Mouse (Mus musculus): ENCODE data around the gene Tmem253.
"Not testable (repeated sequence)": the region's sequence is repeated elsewhere in the genome, so short reads cannot be mapped to it uniquely, and the experiment has no call there.

The Tmem253 gene

DNA sequence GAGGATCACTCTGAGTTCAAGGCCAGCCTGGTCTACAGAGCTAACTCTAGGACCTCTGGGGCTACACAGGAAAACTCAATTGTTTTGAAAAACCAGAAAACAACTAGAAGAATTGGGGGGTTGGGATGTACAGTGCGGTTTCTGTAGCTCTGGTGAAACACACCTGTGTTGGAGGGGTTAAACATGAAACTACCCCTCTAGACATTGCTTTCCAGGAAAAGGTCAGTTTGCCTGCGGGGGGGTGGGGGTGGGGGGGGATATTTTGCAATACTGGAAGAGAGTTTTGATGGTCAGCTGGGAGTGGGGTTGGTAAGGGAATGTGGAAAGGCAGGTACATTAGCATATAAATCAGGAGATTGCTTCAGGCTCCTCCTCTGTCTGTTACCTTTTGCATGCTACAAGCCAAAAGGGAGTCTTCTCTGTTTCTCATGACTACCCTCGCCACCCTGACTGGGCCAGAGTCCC lies 6.8 kb downstream of the Tmem253 start:
- no peak for DNase-seq (ENCODE audit: low spot score)

DNA sequence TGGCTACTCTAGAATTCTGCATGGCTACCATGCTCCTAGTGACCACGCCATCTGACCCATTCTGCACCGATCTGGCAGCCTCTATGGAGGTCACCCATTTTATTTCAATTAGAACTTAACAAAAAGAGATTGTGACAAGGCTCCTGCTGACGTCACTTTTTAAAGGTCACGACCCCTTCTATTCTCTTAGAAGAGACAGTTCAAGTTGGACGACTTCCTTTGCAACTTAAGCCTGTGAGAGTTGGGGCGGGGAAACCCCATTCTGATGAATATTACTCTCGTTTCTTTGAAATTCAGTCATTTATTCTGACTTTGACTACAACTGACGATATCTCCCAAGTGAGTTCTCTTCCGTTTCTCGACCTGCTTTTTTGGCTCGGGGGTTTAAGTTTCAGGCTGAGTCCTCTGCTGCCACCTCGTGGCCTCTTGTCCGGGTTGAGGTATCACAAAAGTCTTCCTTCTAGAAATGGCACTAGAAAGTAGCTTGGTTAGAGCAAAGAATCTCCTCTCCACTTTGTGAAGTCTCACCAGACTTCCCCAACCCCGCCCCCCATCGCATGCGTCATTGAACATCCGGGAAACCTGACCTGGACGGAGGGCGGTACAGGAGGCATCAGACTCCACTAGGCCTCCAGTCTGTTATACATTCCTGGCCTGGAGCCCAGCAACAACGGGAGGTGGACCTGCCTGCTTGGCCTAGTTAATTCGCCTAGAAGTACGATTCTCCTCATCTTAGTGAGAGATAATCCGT lies 7.4 kb downstream of the Tmem253 start:
- DNase-seq (ENCODE audit: low spot score) = peak; percentile 83

DNA sequence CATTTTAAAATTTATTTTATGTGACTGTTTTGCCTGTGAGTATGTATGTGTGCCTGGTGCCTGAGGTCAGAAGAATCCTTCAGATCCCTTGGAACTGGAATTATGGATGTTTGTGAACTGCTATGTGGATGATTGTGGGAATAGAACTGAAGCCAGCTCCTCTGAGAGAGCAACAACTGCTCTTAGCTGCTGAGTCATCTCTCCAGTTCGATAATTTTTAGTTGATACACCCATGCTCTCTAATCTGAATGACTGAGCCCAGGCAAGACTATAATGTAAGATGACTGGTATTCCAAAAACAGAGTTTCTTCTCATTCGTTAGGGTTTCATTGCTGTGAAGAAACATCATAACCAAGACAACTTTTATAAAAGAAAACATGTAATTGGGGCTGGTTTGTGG lies 8.7 kb downstream of the Tmem253 start:
- no peak for DNase-seq (ENCODE audit: low spot score)

DNA sequence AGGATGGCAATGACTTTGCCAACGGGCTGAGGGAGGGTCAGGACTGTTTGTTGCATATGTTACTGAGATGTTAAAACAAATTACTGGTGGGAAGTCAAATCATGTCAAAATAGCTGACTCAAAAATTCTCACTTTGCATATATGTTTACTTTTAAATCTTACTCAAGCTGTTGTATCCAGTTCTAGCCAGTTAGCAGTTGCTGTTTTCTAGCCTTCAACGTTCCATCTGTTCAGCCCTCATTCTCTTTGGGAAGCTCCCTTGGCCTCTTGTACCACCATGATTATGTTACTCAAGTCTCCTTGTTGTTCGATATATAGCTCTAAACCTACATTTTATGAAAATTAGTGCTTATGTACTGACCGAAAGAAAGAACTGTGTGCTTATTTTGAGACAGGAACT lies 10.9 kb downstream of the Tmem253 start:
- DNase-seq (ENCODE audit: low spot score) = no peak

DNA sequence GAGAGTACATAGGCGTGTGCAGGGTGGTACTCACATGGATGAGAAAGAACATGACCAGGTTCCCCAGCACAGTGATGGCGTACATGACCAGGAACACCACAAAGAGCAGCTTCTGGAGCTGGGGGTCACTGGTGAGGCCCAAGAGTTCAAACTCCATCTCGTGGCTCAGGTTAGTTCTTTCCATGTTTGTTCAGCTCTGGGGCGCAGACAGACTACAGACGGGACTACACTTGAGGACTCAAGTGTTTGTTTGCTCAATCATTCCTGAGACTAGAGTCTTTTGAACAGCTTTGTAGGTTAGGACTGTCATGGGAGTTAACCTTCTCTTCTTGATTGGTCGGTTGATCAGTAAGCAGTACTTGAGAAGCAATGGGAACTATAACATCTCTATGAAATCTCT lies 20.5 kb downstream of the Tmem253 start:
- DNase-seq (ENCODE audit: low spot score) = no peak

DNA sequence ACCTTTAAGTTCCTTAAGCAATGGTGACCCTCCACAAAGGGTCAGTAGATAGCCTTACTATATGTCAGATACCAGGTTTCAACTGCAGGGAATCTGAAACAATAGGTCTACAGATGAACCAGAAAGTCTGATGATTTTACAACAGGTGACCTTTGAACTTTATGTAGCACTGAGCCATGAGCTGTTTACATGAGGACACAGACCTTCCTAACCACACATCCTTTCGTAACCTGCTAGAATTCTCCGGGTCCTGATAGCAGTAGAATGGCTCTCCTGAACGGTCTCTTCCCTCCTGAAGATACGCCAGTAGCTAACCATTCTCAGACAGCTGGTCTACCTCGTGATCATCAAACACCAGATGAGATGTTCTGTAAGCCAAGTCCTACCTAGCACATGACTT lies 23.9 kb downstream of the Tmem253 start:
- no peak for DNase-seq (ENCODE audit: low spot score)

DNA sequence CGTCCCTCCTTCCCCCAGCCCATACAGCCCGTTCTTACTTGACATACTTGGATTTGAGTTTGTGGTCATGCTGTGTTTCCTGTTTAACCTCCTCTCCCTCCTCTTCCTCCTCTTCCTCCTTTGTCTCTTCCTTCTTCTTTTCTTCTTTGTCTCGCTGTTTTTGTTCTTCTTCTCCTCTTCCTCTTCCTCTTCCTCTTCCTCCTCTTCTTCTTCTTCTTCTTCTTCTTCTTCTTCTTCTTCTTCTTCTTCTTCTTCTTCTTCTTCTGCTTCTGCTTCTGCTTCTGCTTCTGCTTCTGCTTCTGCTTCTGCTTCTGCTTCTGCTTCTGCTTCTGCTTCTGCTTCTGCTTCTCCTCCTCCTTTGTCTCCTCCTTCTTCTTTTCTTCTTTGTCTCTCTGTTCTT lies 26.9 kb downstream of the Tmem253 start, which contains the start of gene Olfr221:
Gene Olfr221 (minus strand): TSS at position 101 of the 400 bp plus-strand sequence.
- not testable (repeated sequence) for DNase-seq (ENCODE audit: low spot score)

DNA sequence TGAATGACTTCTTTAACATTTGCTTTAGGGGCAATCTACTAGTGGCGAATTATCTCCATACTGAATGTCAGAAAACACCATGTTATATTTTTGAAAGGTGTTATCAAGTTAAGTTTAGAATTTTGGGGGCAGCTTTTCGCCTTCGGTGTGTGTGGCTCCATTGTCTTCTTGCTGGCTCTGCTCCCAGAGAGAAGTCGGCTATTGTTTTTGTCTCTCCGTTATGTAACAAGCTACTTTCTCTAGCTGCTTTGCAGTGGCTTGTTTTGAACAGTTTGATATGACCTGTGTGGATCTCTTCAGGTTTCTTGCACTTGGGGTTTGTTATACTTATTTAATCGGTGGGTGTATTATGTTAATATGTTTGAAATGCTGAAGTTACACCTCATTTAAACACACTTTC lies 28.0 kb downstream of the Tmem253 start:
- no peak for DNase-seq (ENCODE audit: low spot score)

DNA sequence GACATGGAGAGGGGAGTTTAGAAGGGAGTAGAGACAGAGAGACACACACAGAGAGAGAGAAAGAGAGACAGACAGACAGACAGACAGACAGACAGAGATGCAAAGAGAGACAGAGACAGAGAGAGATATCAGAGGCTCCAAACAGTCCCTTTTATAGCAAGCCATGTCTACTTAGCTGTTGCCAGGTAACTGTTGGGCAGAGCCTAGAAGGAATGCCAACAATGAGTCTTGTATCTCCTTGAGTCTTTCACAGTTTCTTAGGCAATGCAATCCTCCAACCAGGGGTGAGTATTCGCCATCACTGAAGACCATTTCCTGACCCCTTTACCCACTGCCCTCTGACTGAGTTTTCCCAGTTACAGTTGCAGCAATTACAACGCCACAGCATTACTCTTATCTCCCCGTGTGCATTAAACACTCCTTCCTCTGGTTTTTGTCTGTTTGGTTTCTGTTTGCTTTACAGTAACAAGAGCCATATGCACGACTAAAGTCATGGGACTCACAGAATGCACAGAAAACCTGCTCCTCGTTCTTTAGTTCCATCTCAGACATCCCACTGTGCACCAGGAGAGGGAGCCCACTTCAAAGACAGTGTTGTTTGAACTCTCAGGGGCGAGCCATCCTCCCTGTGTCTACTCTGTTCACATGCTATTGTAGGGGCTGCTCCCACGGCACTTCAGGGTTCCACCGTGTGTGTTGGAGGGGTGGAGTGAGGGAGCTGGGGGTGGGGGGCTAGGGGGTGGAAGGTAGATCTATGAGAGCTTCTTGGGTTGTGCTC lies 29.6 kb downstream of the Tmem253 start:
- DNase-seq (ENCODE audit: low spot score) = no peak

DNA sequence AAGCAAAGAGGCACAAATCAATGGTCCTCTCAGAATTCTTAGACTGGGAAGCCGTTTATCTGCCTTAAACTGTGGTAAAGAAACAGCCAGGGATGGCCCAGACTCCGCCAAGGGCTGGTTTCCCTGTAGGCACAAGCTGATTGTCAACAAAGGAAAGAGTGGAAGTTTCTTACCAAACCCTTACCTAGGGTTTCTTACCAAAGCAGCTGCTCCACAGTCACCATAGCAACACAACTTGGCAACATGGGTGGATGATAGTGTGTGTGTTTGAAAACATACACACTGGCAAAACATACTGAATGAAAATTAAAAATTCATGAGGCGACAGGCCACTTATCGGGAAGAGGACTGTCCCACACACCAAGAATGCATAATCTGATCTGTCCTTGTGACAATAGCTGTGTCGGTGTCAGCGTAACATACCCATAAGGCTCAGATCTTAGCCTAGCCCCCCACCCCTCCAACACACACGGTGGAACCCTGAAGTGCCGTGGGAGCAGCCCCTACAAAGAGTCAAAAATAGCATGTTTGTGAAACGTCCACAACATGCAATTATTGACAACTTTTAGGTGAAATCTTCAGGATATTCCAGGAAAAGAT lies 30.6 kb downstream of the Tmem253 start:
- DNase-seq (ENCODE audit: low spot score) = no peak

DNA sequence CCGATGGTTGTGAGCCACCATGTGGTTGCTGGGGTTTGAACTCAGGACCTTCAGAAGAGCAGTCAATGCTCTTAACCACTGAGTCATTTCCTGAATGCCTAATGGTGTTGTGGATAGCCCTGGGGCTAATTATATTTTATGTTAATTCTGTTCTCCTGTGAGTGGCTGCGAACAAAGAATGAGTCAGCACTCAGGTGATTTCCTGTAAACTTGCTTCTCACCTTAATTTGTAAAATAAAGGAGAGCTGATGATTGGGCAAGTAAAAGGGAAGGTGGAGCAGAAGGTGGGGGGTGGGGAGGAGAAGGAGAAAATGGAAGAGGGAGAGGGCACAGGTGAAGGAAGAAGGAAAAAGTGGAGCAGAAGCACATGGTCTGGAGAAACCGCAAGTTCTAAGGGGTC lies 37.3 kb downstream of the Tmem253 start:
- not testable (repeated sequence) for DNase-seq (ENCODE audit: low spot score)

DNA sequence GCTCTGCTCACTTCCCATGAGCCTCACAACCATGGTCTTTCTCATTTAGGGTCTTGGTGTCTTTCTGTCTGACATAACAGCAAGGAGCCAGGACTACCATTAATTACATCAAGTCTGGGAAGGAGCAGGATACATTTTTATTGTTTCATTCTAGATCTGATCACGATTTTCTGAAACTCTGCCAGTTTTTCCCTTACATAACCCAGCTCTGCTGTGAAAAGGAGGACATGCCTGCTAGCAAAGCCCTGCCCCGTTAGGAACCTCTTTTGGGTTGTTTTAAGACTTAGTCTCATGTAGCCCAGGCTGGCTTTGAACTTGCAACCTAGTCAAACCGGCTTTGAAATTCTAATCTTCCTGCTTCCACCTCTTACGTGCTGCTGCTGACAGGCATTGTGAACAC lies 44.5 kb downstream of the Tmem253 start:
- DNase-seq (ENCODE audit: low spot score) = no peak

DNA sequence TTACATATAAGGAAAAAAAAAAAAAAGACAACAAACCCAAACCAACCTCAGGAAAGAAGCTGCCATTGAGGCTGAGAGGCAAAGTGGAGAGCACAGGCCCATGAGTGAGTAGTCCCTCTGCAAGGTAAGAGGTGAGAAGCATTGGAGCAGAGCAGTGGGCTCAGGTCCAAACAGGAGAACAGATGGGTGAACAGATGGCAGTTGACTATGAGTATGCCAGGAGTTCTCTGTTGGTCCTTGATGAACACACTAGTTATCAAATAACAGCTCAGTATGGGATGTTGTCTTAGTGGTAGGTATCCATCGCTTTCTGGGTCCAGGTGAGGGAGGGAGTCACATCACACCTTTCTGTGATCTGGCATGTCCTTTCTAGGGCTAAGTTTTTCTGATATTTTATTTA lies 45.3 kb downstream of the Tmem253 start:
- DNase-seq (ENCODE audit: low spot score) = no peak

DNA sequence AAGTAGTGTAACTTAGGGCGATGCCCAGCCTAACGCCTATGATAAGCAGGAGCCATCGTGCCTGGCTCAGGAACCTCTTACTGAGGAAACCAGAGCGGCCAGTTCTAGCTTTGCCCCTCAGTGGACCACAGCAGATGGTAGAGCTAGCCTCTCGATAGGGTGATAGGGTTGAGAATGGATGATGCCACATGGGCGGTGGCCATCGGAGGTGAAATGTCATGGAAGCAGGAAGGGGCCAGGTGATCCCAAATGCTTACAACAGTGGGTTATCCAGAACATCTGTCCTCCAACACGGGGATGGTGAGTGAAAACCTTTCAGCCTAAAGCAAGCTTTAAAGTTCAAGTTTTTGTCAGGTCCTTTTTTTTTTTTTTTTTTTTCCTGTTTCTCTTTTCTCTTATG lies 46.3 kb downstream of the Tmem253 start:
- no peak for DNase-seq (ENCODE audit: low spot score)

DNA sequence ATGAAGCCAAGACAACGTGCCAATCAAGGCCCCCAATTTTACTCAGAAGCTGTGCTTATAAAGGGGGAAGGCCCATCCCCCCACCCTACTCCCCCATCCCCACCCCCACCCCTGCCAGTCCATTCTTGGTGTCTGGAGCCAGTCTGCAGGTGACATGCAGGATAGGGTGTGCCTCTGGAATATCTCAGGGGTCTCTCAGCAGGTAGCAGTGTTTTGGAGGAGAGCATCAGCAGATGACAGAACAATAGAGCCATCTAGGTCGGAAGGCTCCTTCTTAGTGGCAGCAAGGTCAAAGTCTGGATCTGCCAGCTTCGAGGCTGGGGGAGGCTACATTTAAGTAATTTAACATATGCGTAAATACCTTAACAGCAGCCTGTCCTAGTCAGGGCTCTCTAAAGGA lies 50.7 kb downstream of the Tmem253 start:
- DNase-seq (ENCODE audit: low spot score) = no peak

All from urinary bladder, postnatal 25 days (tissue).